Mouse (Mus musculus): ENCODE data around the gene Nceh1. TPM values are rescaled to one million over a fixed set of nuclear protein-coding genes. Genes with fewer than 3 reads are reported as not detected.

The Nceh1 gene
- total and polyA plus RNA-seq, 3 experiments = 8.5 to 11.8 (median 9.2) TPM

DNA sequence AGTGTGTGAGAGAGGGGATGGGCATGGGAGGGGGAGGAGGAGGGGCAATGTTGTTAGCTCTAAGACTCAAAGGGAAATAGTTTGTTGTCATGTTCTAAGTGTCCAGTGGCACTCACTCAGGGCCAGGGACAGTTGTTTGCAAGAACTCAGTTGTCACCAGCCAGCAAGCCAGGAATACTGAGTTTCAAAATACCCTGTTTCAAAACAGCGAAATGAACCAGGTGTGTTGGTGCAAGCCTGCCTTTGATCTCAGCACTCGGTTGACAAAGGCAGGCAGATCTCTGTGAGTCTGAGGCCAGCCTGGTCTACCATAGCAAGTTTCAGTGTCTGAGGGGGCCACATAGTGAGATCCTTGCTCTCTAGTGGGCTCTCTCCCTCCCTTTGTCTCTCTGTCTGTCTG is 39.3 kb downstream of the Nceh1 start:
- no peak for DNase-seq (ENCODE audit: extremely low read depth)
- Histone ChIP-seq H3K4me2 (ENCODE audit: insufficient read depth, low read depth, poor library complexity, severe bottlenecking) (no peak overlapping the region), H3K4me1 (ENCODE audit: control insufficient read depth in 1 of 2, insufficient read depth in 2 of 2) (peaks cover 11 to 29% of the 10 kb centered on the region in 2 experiments; a peak in 3 of 4 replicates), H3K27me3 (replicated peaks) (no peaks in the 10 kb centered on the region), H3K9me3 (replicated peaks; ENCODE audit: low read length) (no peaks in the 10 kb centered on the region), H3K9ac (ENCODE audit: insufficient read depth, low read depth) (no peak overlapping the region), H3K27ac (ENCODE audit: insufficient read depth, low read depth) (no peak overlapping the region), H3K79me2 (replicated peaks; ENCODE audit: control insufficient read depth, extremely low read depth, insufficient read depth, poor library complexity, severe bottlenecking) (no peaks in the 10 kb centered on the region), H3K36me3 (replicated peaks in 1 of 2; ENCODE audit: control insufficient read depth in 1 of 2, insufficient read depth in 1 of 2, low read length in 1 of 2) (peaks cover 8 to 49% of the 10 kb centered on the region in 2 experiments), H3K4me3 (replicated peaks in 1 of 3; ENCODE audit: low read depth in 2 of 3, low read length in 2 of 3, poor library complexity in 1 of 3) (no peak overlapping the region)
- TF ChIP-seq MEF2A (IDR thresholded peaks at IDR 0.05; ENCODE audit: borderline replicate concordance, low read depth, low read length) (no peak), ZMIZ1 (IDR thresholded peaks at IDR 0.05; ENCODE audit: low read depth, low read length) (no peak), MXI1 (IDR thresholded peaks at IDR 0.05; ENCODE audit: low read depth, low read length) (no peak), HCFC1 (IDR thresholded peaks at IDR 0.05; ENCODE audit: low read depth, low read length) (no peak), RCOR1 (conservative IDR thresholded peaks at IDR 0.05; ENCODE audit: low read depth, low read length) (no peak), EP300 (IDR thresholded peaks at IDR 0.05; ENCODE audit: low read length) (no peak), TBP (conservative IDR thresholded peaks at IDR 0.05; ENCODE audit: low read depth, low read length) (no peak), ZKSCAN1 (IDR thresholded peaks at IDR 0.05; ENCODE audit: borderline replicate concordance, low read depth, low read length) (no peak), SMC3 (IDR thresholded peaks at IDR 0.05; ENCODE audit: low read depth, low read length) (no peak), POLR2A (IDR thresholded peaks at IDR 0.05; ENCODE audit: low read depth, low read length) (no peak), PAX5 (IDR thresholded peaks at IDR 0.05; ENCODE audit: low read length) (no peak), USF2 (conservative IDR thresholded peaks at IDR 0.05; ENCODE audit: low read depth, low read length) (no peak)
- dilution Hi-C loops (cut with MboI; ENCODE audit: extremely low pct_ligation_motif_present, extremely low pct_unique_long_range_greater_than_20kb, low sequenced_read_pairs) = no loop called here
- in situ Hi-C loops (cut with MboI; ENCODE audit: low pct_ligation_motif_present, low pct_unique_long_range_greater_than_20kb, low sequenced_read_pairs) = no loop called here

DNA sequence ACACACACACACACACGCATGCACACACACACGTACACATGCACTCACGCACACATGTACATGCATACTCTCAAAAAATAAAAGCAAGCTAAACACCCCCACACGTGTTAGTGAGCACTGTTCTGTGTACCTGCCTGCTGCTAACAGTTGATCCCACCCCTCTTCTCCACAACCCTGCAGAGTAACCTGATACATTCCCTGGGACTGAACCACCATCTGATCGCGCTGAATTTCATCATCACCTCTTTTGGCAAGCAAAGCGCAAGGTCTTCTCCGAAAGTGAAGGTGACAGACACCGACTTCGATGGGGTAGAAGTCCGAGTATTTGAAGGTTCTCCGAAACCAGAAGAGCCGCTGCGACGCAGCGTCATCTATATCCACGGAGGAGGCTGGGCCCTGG is 39.7 kb downstream of the Nceh1 start:
- in situ Hi-C loops (cut with MboI; ENCODE audit: low pct_ligation_motif_present, low pct_unique_long_range_greater_than_20kb, low sequenced_read_pairs) (no loop called here), dilution Hi-C loops (cut with MboI; ENCODE audit: extremely low pct_ligation_motif_present, extremely low pct_unique_long_range_greater_than_20kb, low sequenced_read_pairs) (no loop called here)
- DNase-seq (ENCODE audit: extremely low read depth) = no peak
- TF ChIP-seq ZKSCAN1 (IDR thresholded peaks at IDR 0.05; ENCODE audit: borderline replicate concordance, low read depth, low read length) (no peak), USF2 (conservative IDR thresholded peaks at IDR 0.05; ENCODE audit: low read depth, low read length) (no peak), MAX (IDR thresholded peaks at IDR 0.05; ENCODE audit: low read length) (no peak), RAD21 (IDR thresholded peaks at IDR 0.05; ENCODE audit: low read depth, low read length) (no peak), ZNF384 (IDR thresholded peaks at IDR 0.05; ENCODE audit: low read depth, low read length) (no peak), ELF1 (IDR thresholded peaks at IDR 0.05; ENCODE audit: low read depth, low read length) (no peak), KAT2A (IDR thresholded peaks at IDR 0.05; ENCODE audit: insufficient replicate concordance, low read length) (no peak), E2F4 (IDR thresholded peaks at IDR 0.05; ENCODE audit: insufficient replicate concordance, low read depth, low read length) (no peak), TCF12 (IDR thresholded peaks at IDR 0.05; ENCODE audit: low read depth, low read length) (no peak), PAX5 (IDR thresholded peaks at IDR 0.05; ENCODE audit: low read length) (no peak)
- H3K4me1 ChIP-seq (ENCODE audit: control insufficient read depth in 1 of 2, insufficient read depth in 2 of 2) = peaks cover 9 to 25% of the 10 kb centered on the region in 2 experiments; a peak in 3 of 4 replicates
- H3K27me3 ChIP-seq (replicated peaks) = no peaks in the 10 kb centered on the region
- H3K79me2 ChIP-seq (replicated peaks; ENCODE audit: control insufficient read depth, extremely low read depth, insufficient read depth, poor library complexity, severe bottlenecking) = no peaks in the 10 kb centered on the region
- no peak overlapping the region for H3K4me3 ChIP-seq (replicated peaks in 1 of 3; ENCODE audit: low read depth in 2 of 3, low read length in 2 of 3, poor library complexity in 1 of 3)
- H3K36me3 ChIP-seq (replicated peaks in 1 of 2; ENCODE audit: control insufficient read depth in 1 of 2, insufficient read depth in 1 of 2, low read length in 1 of 2) = peaks cover 8 to 51% of the 10 kb centered on the region in 2 experiments
- no peak overlapping the region for H3K9ac ChIP-seq (ENCODE audit: insufficient read depth, low read depth)
- H3K27ac ChIP-seq (ENCODE audit: insufficient read depth, low read depth) = no peak overlapping the region
- H3K4me2 ChIP-seq (ENCODE audit: insufficient read depth, low read depth, poor library complexity, severe bottlenecking) = no peak overlapping the region
- no peaks in the 10 kb centered on the region for H3K9me3 ChIP-seq (replicated peaks; ENCODE audit: low read length)
